Mouse (Mus musculus) forebrain, embryonic 16.5 days (tissue): ENCODE measurements around the gene Ndufv1. TPM values are rescaled to one million over a fixed set of nuclear protein-coding genes. Genes with fewer than 3 reads are reported as not detected.

Source experiments
- ATAC-seq: fragments of 200-750 bp; cut with Nextera tagmentation; 2 replicates; pipeline ENCODE4 v1.8.0; 2017; ENCODE audit warnings: mild to moderate bottlenecking, moderate library complexity
- H3K27ac ChIP-seq: fragments of 300-500 bp; sonication (generic); 2 replicates; pipeline ENCODE4 v1.5.1; 2014; ENCODE audit warnings: low read length, control low read depth
- H3K27me3 ChIP-seq: fragments of 300-500 bp; sonication (generic); replicated peaks from 2 replicates; pipeline ENCODE4 v1.6.1; 2014; ENCODE audit warnings: low read length; ENCODE audit not compliant: control insufficient read depth, insufficient read depth
- H3K36me3 ChIP-seq: fragments of 300-500 bp; sonication (generic); 2 replicates; pipeline ENCODE4 v1.6.1; 2014; ENCODE audit not compliant: control insufficient read depth, insufficient read depth
- H3K4me1 ChIP-seq: fragments of 300-500 bp; sonication (generic); replicated peaks from 2 replicates; pipeline ENCODE4 v1.6.1; 2014; ENCODE audit warnings: low read length; ENCODE audit not compliant: control insufficient read depth, insufficient read depth
- H3K4me2 ChIP-seq: fragments of 300-500 bp; sonication (generic); 2 replicates; pipeline ENCODE4 v1.6.1; 2014; ENCODE audit warnings: mild to moderate bottlenecking, low read length, control low read depth
- H3K4me3 ChIP-seq: fragments of 300-500 bp; sonication (generic); replicated peaks from 2 replicates; pipeline ENCODE4 v1.5.1; 2014; ENCODE audit warnings: mild to moderate bottlenecking, low read length, control low read depth
- H3K9ac ChIP-seq: fragments of 300-500 bp; sonication (generic); replicated peaks from 2 replicates; pipeline ENCODE4 v1.6.1; 2014; ENCODE audit warnings: low read depth, low read length, control low read depth
- H3K9me3 ChIP-seq: fragments of 300-500 bp; sonication (generic); 2 replicates; pipeline ENCODE4 v1.6.1; 2016; ENCODE audit warnings: low read length; ENCODE audit not compliant: control insufficient read depth
- WGBS: fragments of 180-500 bp; shearing (Covaris S2); extraction: QIAGEN DNeasy Blood & Tissue Kit; methylation state at CpG from one replicate; pipeline ENCODE4 v1.1.7; 2014; 5-methylcytosine and 5-hydroxymethylcytosine counted together
- polyA plus RNA-seq: library from polyadenylated mRNA; unstranded; fragments of >200 nt; fragmentation: Nextera tagmentation; extraction: Ambion mirVana; gene quantifications from 2 replicates; pipeline ENCODE4 v1.2.1, GENCODE M21; 2015

The Ndufv1 gene
- polyA plus RNA-seq, 1 experiment from 2014 or later, result 239 TPM

DNA sequence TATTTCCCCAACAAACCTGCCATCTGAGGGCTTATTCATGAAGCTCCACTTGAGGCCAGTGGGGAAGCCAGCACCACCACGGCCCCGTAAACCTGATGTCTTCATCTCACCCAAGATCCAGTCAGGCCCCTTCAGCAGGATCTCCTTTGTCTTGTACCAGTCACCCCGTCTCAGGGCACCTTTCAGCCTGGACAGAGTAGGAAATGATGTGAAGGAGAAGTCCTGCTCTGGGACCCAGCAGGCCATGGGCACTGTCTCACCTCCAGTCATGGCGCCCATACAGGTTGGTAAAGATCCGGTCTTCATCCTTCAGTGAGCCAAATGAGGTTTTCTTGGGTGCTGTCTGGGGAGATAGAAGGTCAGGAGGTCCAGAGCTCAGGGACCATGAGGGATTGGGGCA, 1.5 kb downstream of the Ndufv1 start:
- Histone ChIP-seq H3K27me3 (no peaks in the 10 kb centered on the region), H3K36me3 (peaks cover 9% of the 10 kb centered on the region), H3K9ac (no peak overlapping the region), H3K9me3 (no peaks in the 10 kb centered on the region), H3K4me1 (peaks cover 13% of the 10 kb centered on the region), H3K4me3 (no peak overlapping the region), H3K27ac (no peak overlapping the region), H3K4me2 (no peak overlapping the region)
- no peak for ATAC-seq
- 94% methylated on average over 5 of the region's 5 CpGs for WGBS

DNA sequence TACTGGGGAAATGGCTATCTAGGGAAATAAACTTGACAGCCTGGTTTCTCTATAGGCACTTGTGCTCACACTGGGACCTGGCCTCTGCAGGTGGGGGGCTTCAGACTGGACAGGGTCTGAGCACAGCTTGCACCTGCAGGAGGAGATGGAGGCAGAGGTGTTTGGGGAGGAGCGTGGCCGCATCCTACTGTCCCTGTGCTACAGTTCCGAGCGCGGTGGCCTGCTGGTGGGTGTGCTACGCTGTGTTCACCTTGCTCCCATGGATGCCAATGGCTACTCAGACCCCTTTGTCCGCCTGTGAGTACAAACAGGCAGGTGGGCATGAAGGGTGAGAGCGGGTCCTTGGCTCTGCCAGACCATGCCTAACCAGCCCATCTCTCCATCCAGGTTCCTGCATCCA, 6.6 kb downstream of the Ndufv1 start:
- Histone ChIP-seq H3K36me3 (peaks cover 7% of the 10 kb centered on the region), H3K27me3 (no peaks in the 10 kb centered on the region), H3K4me1 (peaks cover 9% of the 10 kb centered on the region), H3K4me2 (no peak overlapping the region), H3K9me3 (no peaks in the 10 kb centered on the region), H3K27ac (no peak overlapping the region), H3K4me3 (no peak overlapping the region), H3K9ac (no peak overlapping the region)
- 93% methylated on average over 8 of the region's 8 CpGs for WGBS
- no peak for ATAC-seq

DNA sequence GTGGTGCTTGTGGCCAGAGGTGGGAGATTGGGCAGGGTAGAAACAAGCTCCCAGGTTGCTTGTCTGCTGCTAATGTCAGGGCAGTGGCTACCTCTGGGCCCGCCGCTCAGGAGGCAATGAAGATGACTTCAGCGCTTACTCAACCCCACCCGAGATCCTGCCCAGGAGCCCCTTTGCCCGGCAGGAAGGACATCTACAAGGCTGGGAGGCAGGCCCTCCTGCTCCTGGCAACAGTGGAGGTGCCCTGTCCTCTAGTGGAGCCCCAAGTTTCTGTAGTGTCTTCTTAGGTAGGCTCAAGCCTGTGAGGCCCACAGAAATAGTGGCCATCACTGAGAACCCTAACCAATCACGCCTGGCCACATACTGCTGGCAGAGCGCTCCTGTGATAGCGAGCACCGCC, 7.5 kb downstream of the Ndufv1 start:
- no peaks in the 10 kb centered on the region for H3K9me3 ChIP-seq
- WGBS, result 82% methylated on average over 9 of the region's 9 CpGs
- no peak overlapping the region for H3K4me3 ChIP-seq
- no peak overlapping the region for H3K4me2 ChIP-seq
- H3K9ac ChIP-seq, result no peak overlapping the region
- peaks cover 7% of the 10 kb centered on the region for H3K36me3 ChIP-seq
- no peak overlapping the region for H3K27ac ChIP-seq
- no peaks in the 10 kb centered on the region for H3K27me3 ChIP-seq
- ATAC-seq, result no peak
- H3K4me1 ChIP-seq, result peaks cover 8% of the 10 kb centered on the region

DNA sequence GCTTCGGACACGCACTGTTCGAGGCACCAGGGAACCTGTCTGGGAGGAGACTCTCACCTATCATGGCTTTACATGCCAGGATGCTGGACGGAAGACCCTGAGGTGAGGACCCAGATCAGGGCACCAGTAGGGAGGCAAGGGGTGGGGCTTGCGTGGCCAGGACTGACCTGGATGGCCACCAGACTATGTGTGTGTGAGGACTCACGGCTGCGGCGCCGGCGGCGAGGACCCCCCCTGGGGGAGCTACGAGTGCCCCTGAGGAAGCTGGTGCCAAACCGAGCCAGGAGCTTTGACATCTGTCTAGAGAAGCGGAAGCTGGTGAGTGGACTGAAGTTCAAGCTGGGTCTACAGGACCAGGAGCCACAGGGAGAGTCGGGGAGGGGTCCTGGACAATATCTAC, 8.3 kb downstream of the Ndufv1 start:
- no peak overlapping the region for H3K4me2 ChIP-seq
- H3K4me1 ChIP-seq, result peaks cover 13% of the 10 kb centered on the region
- no peaks in the 10 kb centered on the region for H3K27me3 ChIP-seq
- no peak overlapping the region for H3K9ac ChIP-seq
- no peak overlapping the region for H3K4me3 ChIP-seq
- H3K9me3 ChIP-seq, result no peaks in the 10 kb centered on the region
- no peak overlapping the region for H3K27ac ChIP-seq
- no peak for ATAC-seq
- WGBS, result 86% methylated on average over 15 of the region's 15 CpGs
- peaks cover 7% of the 10 kb centered on the region for H3K36me3 ChIP-seq

DNA sequence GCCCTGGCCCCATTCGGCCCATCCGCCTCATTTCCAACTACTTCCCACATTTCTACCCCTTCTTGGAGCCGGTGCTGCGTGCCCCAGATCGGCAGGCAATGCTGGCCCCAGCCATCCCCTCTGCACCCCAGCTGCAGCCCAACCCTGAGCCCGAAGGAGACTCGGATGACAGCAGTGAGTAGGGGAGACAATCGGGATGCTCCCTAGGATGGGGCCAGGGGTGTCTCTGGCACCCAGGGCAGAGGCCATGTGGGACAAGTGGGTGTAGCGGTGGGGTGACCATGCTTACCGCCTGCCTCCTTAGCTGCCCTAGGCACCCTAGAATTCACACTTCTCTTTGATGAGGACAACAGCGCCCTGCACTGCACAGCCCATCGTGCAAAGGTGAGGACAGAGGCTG, 9.0 kb downstream of the Ndufv1 start:
- 83% methylated on average over 12 of the region's 12 CpGs for WGBS
- Histone ChIP-seq H3K27me3 (no peaks in the 10 kb centered on the region), H3K4me2 (no peak overlapping the region), H3K9ac (no peak overlapping the region), H3K36me3 (peaks cover 7% of the 10 kb centered on the region), H3K4me1 (peaks cover 13% of the 10 kb centered on the region), H3K27ac (no peak overlapping the region), H3K4me3 (no peak overlapping the region), H3K9me3 (no peaks in the 10 kb centered on the region)
- no peak for ATAC-seq

DNA sequence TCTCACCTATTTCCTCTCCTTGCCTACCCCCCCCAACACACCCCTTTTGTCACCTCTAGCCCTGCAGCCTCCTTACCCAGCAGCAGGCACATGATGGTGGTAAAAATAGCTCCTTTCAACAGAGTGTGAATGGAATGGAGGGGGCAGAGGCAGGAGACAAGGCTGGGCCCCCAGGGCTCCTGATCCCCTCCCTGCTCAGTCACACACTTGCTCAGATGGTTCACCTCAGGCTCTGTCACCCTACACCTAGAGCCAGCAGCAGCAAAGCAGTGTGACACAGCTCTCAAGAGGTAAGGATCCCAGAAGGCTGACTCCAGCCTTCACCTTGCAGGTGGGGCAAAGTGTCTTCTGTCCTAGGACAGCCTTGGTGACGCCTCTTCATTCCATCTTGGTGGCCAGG, 9.5 kb downstream of the Ndufv1 start, which contains the start of gene Doc2g:
Doc2g (plus strand) TSS at position 202 of the 400 bp plus-strand sequence.
- Histone ChIP-seq H3K27me3 (no peaks in the 10 kb centered on the region), H3K36me3 (peaks cover 5% of the 10 kb centered on the region), H3K4me2 (no peak within 1 kb of the TSS), H3K9ac (no peak within 1 kb of the TSS), H3K9me3 (no peaks in the 10 kb centered on the region), H3K4me1 (peaks cover 13% of the 10 kb centered on the region), H3K27ac (no peak within 1 kb of the TSS), H3K4me3 (no peak within 1 kb of the TSS)
- WGBS, result 92% methylated on average over 1 of the region's 1 CpGs
- no peak for ATAC-seq

DNA sequence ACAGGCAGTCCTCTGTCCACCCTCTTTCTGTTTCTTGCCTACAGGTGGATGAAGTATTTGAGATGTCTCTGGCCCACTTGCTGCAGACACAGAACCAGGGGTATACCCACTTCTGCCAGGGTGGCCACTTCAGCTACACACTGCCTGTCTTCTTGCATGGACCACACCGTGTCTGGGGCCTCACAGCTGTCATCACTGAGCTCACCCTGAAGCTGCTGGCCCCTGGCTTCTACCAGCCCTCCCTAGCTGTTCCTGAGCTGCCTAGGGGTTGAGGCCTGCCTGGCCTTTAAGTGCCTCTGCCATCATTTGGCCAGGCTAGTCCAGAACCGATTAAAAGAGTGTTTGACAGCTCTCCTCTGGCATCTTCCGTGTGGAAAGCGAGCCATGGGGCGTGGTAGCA, 10.9 kb downstream of the Ndufv1 start:
- no peak overlapping the region for H3K9ac ChIP-seq
- H3K4me3 ChIP-seq, result no peak overlapping the region
- H3K36me3 ChIP-seq, result peaks cover 2% of the 10 kb centered on the region
- peaks cover 13% of the 10 kb centered on the region for H3K4me1 ChIP-seq
- H3K9me3 ChIP-seq, result no peaks in the 10 kb centered on the region
- H3K27me3 ChIP-seq, result no peaks in the 10 kb centered on the region
- WGBS, result 85% methylated on average over 5 of the region's 5 CpGs
- no peak overlapping the region for H3K27ac ChIP-seq
- no peak for ATAC-seq
- H3K4me2 ChIP-seq, result no peak overlapping the region

DNA sequence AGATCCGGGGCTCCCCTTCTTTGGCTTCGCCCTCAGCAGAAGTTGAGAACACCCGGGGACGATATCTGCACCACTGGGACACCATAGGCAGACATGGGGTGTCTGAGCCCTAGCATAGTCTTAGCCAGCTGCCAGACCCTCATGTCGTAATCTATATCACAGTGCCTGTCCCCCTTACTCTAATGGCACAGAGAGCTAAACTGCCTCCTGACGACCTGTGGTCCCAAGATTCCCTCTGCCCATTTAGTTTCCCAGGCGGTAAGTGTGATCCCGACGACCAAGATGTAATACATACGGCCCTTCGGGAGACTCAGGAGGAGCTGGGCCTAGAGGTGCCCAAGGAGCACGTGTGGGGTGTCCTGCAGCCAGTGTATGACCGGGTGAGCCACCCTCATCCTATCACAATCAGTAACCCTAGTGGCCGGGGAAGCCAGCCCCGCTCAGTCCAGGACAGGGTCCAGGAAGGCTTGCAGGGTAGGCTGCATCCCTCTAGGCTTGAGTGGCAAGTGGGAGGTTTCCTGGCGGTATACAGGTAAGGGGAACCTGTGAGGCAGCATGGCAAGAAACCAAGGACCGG, 11.6 kb downstream of the Ndufv1 start:
- peaks cover 13% of the 10 kb centered on the region for H3K4me1 ChIP-seq
- peak overlapping the region; percentile 74 for H3K4me2 ChIP-seq
- H3K4me3 ChIP-seq, result peak overlapping the region; percentile 92
- ATAC-seq, result peak; percentile 23
- peak overlapping the region; percentile 98 for H3K27ac ChIP-seq
- H3K36me3 ChIP-seq, result no peaks in the 10 kb centered on the region; the same call in 1 of the 2 replicates
- H3K9ac ChIP-seq, result peak overlapping the region; percentile 99
- 16% methylated on average over 17 of the region's 17 CpGs for WGBS
- no peaks in the 10 kb centered on the region for H3K9me3 ChIP-seq
- H3K27me3 ChIP-seq, result no peaks in the 10 kb centered on the region

DNA sequence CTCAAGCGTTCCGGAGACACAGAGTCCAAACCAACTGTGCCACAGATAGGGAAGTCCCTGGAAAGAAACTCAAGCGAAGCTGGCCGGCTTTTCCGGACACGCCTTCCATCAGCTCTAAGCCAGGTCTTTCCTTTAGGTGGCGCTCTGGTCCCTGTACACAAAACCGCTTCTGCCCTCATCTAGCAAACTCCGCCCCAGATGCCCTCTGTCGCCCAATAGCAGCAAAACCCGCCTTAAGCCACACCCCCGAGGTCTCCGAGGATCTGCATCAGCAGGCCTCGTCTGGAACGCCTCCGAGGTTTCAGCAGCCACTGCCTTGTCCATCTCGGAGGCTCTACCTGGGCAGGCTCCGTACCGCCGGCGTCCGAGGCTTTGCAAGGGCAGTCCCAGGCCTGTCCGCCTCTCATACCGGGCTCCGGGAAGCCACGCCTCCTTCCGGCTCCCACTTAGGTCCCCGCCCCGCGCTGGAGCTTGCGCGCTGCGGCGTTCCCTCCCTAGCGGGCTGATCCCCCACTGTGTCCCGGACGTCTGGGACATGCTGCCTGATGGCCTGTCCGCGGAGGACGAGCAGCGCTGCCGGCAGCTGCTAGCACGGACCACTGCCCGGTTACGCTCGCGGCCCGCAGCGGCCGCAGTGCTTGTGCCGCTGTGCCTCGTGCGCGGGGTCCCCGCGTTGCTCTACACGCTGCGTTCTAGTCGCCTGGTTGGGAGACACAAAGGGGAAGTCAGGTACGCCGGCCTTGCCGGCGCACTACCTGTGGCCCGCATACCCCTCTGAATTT, 12.3 kb downstream of the Ndufv1 start, which contains the start of the genes Nudt8 and Gm49405:
Nudt8 (plus strand) TSS at position 462 of the 782 bp plus-strand sequence.
Gm49405 (plus strand) TSS at position 508 of the 782 bp plus-strand sequence.
- Histone ChIP-seq H3K9ac (peak within 1 kb of the TSS; percentile 99), H3K27ac (peak within 1 kb of the TSS; percentile 98), H3K4me2 (peak within 1 kb of the TSS; percentile 74), H3K36me3 (no peaks in the 10 kb centered on the region), H3K4me1 (peaks cover 13% of the 10 kb centered on the region), H3K9me3 (no peaks in the 10 kb centered on the region), H3K4me3 (peak within 1 kb of the TSS; percentile 92), H3K27me3 (no peaks in the 10 kb centered on the region)
- under 1% methylated on average over 64 of the region's 64 CpGs for WGBS
- peak; percentile 94 for ATAC-seq
